Mouse (Mus musculus) myocyte (in vitro differentiated cells): ENCODE measurements around the gene Sqstm1. TPM values are rescaled to one million over a fixed set of nuclear protein-coding genes. Genes with fewer than 3 reads are reported as not detected.
"Not testable (repeated sequence)": the region's sequence is repeated elsewhere in the genome, so short reads cannot be mapped to it uniquely, and the experiment has no call there.

ENCODE experiments used
- H3K27me3 ChIP-seq: one replicate; pipeline ENCODE4 v1.6.1; 2011; ENCODE audit not compliant: control insufficient read depth, insufficient read depth, insufficient read length
- H3K36me3 ChIP-seq: one replicate; pipeline ENCODE4 v1.6.1; 2011; ENCODE audit not compliant: control insufficient read depth, insufficient read depth
- H3K4me2 ChIP-seq: one replicate; pipeline ENCODE4 v1.6.1; 2011; ENCODE audit warnings: low read depth, control low read depth
- H3K4me3 ChIP-seq: one replicate; pipeline ENCODE4 v1.5.1; 2011; ENCODE audit warnings: mild to moderate bottlenecking, control low read depth, moderate library complexity
- H3K79me2 ChIP-seq: one replicate; pipeline ENCODE4 v1.6.1; 2011; ENCODE audit not compliant: control insufficient read depth, insufficient read depth
- H3ac ChIP-seq: one replicate; pipeline ENCODE4 v1.6.1; 2011; ENCODE audit not compliant: control insufficient read depth, insufficient read length
- CEBPB ChIP-seq: IDR thresholded peaks from 2 replicates; pipeline ENCODE4 v1.6.1; 2011; ENCODE audit warnings: mild to moderate bottlenecking, moderate library complexity; ENCODE audit not compliant: poor library complexity, insufficient read depth, severe bottlenecking
- E2F4 ChIP-seq: IDR thresholded peaks from one replicate; pipeline ENCODE4 v1.6.1; 2011; ENCODE audit warnings: mild to moderate bottlenecking, control low read depth, moderate library complexity; ENCODE audit not compliant: insufficient read depth
- MAX ChIP-seq: IDR thresholded peaks from one replicate; pipeline ENCODE4 v1.6.1; 2011; ENCODE audit warnings: low read depth, mild to moderate bottlenecking, control low read depth
- MYOD1 ChIP-seq, 3 experiments: IDR thresholded peaks; one replicate each; pipeline ENCODE4 v1.6.1; 2011; ENCODE audit warnings: control low read depth in 2 of 3, low read depth in 2 of 3, mild to moderate bottlenecking in 2 of 3, moderate library complexity in 1 of 3; ENCODE audit not compliant: insufficient read length in 2 of 3, control insufficient read depth in 1 of 3
- MYOG ChIP-seq, 3 experiments: IDR thresholded peaks; one replicate each; pipeline ENCODE4 v1.6.1; 2011; ENCODE audit warnings: control low read depth in 2 of 3, low read depth in 2 of 3, mild to moderate bottlenecking in 2 of 3; ENCODE audit not compliant: insufficient read length in 2 of 3, control insufficient read depth in 1 of 3, insufficient read depth in 1 of 3
- POLR2A ChIP-seq: IDR thresholded peaks from one replicate; pipeline ENCODE4 v1.6.1; 2011; ENCODE audit warnings: low read depth, mild to moderate bottlenecking, control low read depth, moderate library complexity; ENCODE audit not compliant: insufficient read length
- POLR2AphosphoS2 ChIP-seq: IDR thresholded peaks from one replicate; pipeline ENCODE4 v1.6.1; 2011; ENCODE audit warnings: low read depth, control low read depth; ENCODE audit not compliant: insufficient read length
- REST ChIP-seq: IDR thresholded peaks from one replicate; pipeline ENCODE4 v1.6.1; 2011; ENCODE audit warnings: mild to moderate bottlenecking, control low read depth, moderate library complexity; ENCODE audit not compliant: insufficient read depth, insufficient read length
- SRF ChIP-seq: IDR thresholded peaks from one replicate; pipeline ENCODE4 v1.6.1; 2011; ENCODE audit warnings: low read depth; ENCODE audit not compliant: control insufficient read depth, insufficient read length
- TCF12 ChIP-seq: IDR thresholded peaks from one replicate; pipeline ENCODE4 v1.6.1; 2011; ENCODE audit warnings: mild to moderate bottlenecking, control low read depth; ENCODE audit not compliant: poor library complexity, insufficient read depth, severe bottlenecking
- TCF3 ChIP-seq: IDR thresholded peaks from one replicate; pipeline ENCODE4 v1.6.1; 2011; ENCODE audit warnings: low read depth, control low read depth; ENCODE audit not compliant: insufficient read length
- USF1 ChIP-seq: IDR thresholded peaks from one replicate; pipeline ENCODE4 v1.6.1; 2011; ENCODE audit warnings: low read depth, mild to moderate bottlenecking, control low read depth, moderate library complexity
- polyA plus RNA-seq: library from polyadenylated mRNA; unstranded; fragments of >200 nt; fragmentation: generic; extraction: Trizol; gene quantifications from one replicate; pipeline ENCODE4 v1.2.1, GENCODE M21; 2012; ENCODE audit warnings: missing spikeins

Gene Sqstm1
- polyA plus RNA-seq, 1 experiment: 873 TPM

GRCm38 (mm10) chr11:50177111-50177510 lies 33.5 kb downstream of the Sqstm1 start:
- Histone ChIP-seq H3K27me3 (no peaks in the 10 kb centered on the region), H3K36me3 (no peaks in the 10 kb centered on the region), H3K79me2 (no peaks in the 10 kb centered on the region), H3K4me3 (no peak overlapping the region), H3ac (no peak overlapping the region), H3K4me2 (no peak overlapping the region)
- TF ChIP-seq E2F4: no peak
- TF ChIP-seq TCF12: no peak
- TF ChIP-seq MYOG (IDR thresholded peaks at IDR 0.05; ENCODE audit: control insufficient read depth in 1 of 3, insufficient read depth in 1 of 3, insufficient read length in 2 of 3, low read depth in 2 of 3): no peak
- TF ChIP-seq CEBPB: no peak
- TF ChIP-seq MYOD1 (IDR thresholded peaks at IDR 0.05; ENCODE audit: control insufficient read depth in 1 of 3, insufficient read length in 2 of 3, low read depth in 2 of 3): no peak
- no peak for TF ChIP-seq POLR2A
- no peak for TF ChIP-seq POLR2AphosphoS2
- TF ChIP-seq USF1: no peak
- TF ChIP-seq REST: no peak
- TF ChIP-seq MAX: no peak
- no peak for TF ChIP-seq SRF
- no peak for TF ChIP-seq TCF3

- no peak for TF ChIP-seq POLR2A
- no peak for TF ChIP-seq CEBPB
- TF ChIP-seq MYOG (IDR thresholded peaks at IDR 0.05; ENCODE audit: control insufficient read depth in 1 of 3, insufficient read depth in 1 of 3, insufficient read length in 2 of 3, low read depth in 2 of 3): no peak
- TF ChIP-seq TCF3: no peak
- TF ChIP-seq REST: no peak
- TF ChIP-seq TCF12: no peak
- TF ChIP-seq USF1: no peak
- no peak for TF ChIP-seq E2F4
- Histone ChIP-seq H3K36me3 (no peaks in the 10 kb centered on the region), H3K27me3 (no peaks in the 10 kb centered on the region), H3K4me3 (no peak overlapping the region), H3ac (no peak overlapping the region), H3K4me2 (no peak overlapping the region), H3K79me2 (no peaks in the 10 kb centered on the region)
Measured at GRCm38 (mm10) chr11:50176351-50176750, 34.3 kb downstream of the Sqstm1 start.

- peak overlapping the region; percentile 62 for H3K4me3 ChIP-seq
- H3K36me3 ChIP-seq: peaks cover 4% of the 10 kb centered on the region
- peak; percentile 70 for TF ChIP-seq SRF
- peak; percentile 87 for TF ChIP-seq E2F4
- peak; percentile 95 for TF ChIP-seq POLR2A
- no peak for TF ChIP-seq CEBPB
- no peak for TF ChIP-seq TCF3
- peak; percentile 91 for TF ChIP-seq POLR2AphosphoS2
- TF ChIP-seq MYOD1 (IDR thresholded peaks at IDR 0.05; ENCODE audit: control insufficient read depth in 1 of 3, insufficient read length in 2 of 3, low read depth in 2 of 3): peak in 1 of 3 experiments; percentile 21
- TF ChIP-seq USF1: no peak
- TF ChIP-seq MAX: no peak
- no peak for TF ChIP-seq REST
- peak in 1 of 3 experiments; percentile 43 for TF ChIP-seq MYOG (IDR thresholded peaks at IDR 0.05; ENCODE audit: control insufficient read depth in 1 of 3, insufficient read depth in 1 of 3, insufficient read length in 2 of 3, low read depth in 2 of 3)
- H3K79me2 ChIP-seq: no peaks in the 10 kb centered on the region
- H3K27me3 ChIP-seq: no peaks in the 10 kb centered on the region
- H3K4me2 ChIP-seq: peak overlapping the region; percentile 92
- peak overlapping the region; percentile 21 for H3ac ChIP-seq
Measured at GRCm38 (mm10) chr11:50174730-50175187, 35.9 kb downstream of the Sqstm1 start.

- peak within 1 kb of the TSS; percentile 21 for H3ac ChIP-seq
- peak within 1 kb of the TSS; percentile 94 for H3K4me2 ChIP-seq
- H3K79me2 ChIP-seq, H3K36me3 ChIP-seq, H3K27me3 ChIP-seq: not testable (repeated sequence)
- H3K4me3 ChIP-seq: peak within 1 kb of the TSS; percentile 62
Measured at GRCm38 (mm10) chr11:50174111-50174729, 36.4 kb downstream of the Sqstm1 start, which contains the start of gene Mrnip. Mrnip (plus strand) TSS chr11:50174444.

GRCm38 (mm10) chr11:50168352-50168751 lies 42.3 kb downstream of the Sqstm1 start:
- H3K4me3 ChIP-seq: no peak overlapping the region
- no peak for TF ChIP-seq CEBPB
- no peak for TF ChIP-seq REST
- no peak for TF ChIP-seq E2F4
- no peak for TF ChIP-seq MAX
- TF ChIP-seq MYOD1 (IDR thresholded peaks at IDR 0.05; ENCODE audit: control insufficient read depth in 1 of 3, insufficient read length in 2 of 3, low read depth in 2 of 3): no peak
- no peak for TF ChIP-seq TCF3
- H3K79me2 ChIP-seq: no peaks in the 10 kb centered on the region
- no peak overlapping the region for H3ac ChIP-seq
- peaks cover 24% of the 10 kb centered on the region for H3K36me3 ChIP-seq
- H3K4me2 ChIP-seq: no peak overlapping the region
- H3K27me3 ChIP-seq: no peaks in the 10 kb centered on the region
